In genomic region chr4:97780024-97780423, GRCm38 (mm10) we compare ENCODE assay signal across 8 mouse cellular contexts. TPM values are rescaled to one million over a fixed set of nuclear protein-coding genes. Genes with fewer than 3 reads are reported as not detected.
A peak's percentile ranks its signal among the peaks of the same experiment; 100 is the strongest.
DNase-seq lines count a peak whose midpoint lies in the region; ATAC-seq and TF ChIP-seq lines count a peak whose summit lies in the region.

No protein-coding gene starts in this region.

- no peak overlapping the region; the same call in 1 of the 2 replicates for H3K9ac ChIP-seq in lung, postnatal 0 days (replicated peaks; ENCODE audit: low read depth)
- no peak overlapping the region for H3K9ac ChIP-seq in intestine, embryonic 15.5 days
- no peak overlapping the region for H3K9ac ChIP-seq in stomach, embryonic 15.5 days

- peak overlapping the region; percentile 90 for H3K4me3 ChIP-seq in lung, postnatal 0 days (ENCODE audit: low read depth, low read length)
- H3K4me3 ChIP-seq in intestine, embryonic 15.5 days (replicated peaks) = peak overlapping the region; percentile 90
- peak overlapping the region; percentile 86 for H3K4me3 ChIP-seq in stomach, embryonic 15.5 days (replicated peaks)

- no peaks in the 10 kb centered on the region for H3K9me3 ChIP-seq in lung, postnatal 0 days (ENCODE audit: low read length)
- no peaks in the 10 kb centered on the region for H3K9me3 ChIP-seq in intestine, embryonic 15.5 days
- no peaks in the 10 kb centered on the region for H3K9me3 ChIP-seq in stomach, embryonic 15.5 days

- no peak for TF ChIP-seq CTCF in lung, postnatal 0 days (IDR thresholded peaks at IDR 0.05)

- H3K27me3 ChIP-seq in lung, postnatal 0 days (replicated peaks; ENCODE audit: insufficient read depth, low read length) = no peaks in the 10 kb centered on the region
- H3K27me3 ChIP-seq in intestine, embryonic 15.5 days (replicated peaks) = no peaks in the 10 kb centered on the region
- no peaks in the 10 kb centered on the region for H3K27me3 ChIP-seq in stomach, embryonic 15.5 days (replicated peaks)

- WGBS in lung, postnatal 0 days = 44% methylated on average over 7 of the region's 7 CpGs
- 37% methylated on average over 7 of the region's 7 CpGs for WGBS in intestine, embryonic 15.5 days
- WGBS in stomach, embryonic 15.5 days = 41% methylated on average over 7 of the region's 7 CpGs

- DNase-seq in adrenal gland, adult 2 months = peak; percentile 76
- no peak for DNase-seq in adrenal gland, postnatal 25 days
- DNase-seq in lung, postnatal 0 days (ENCODE audit: low spot score) = no peak
- DNase-seq in lung, postnatal 36 days = no peak
- no peak for DNase-seq in urinary bladder, adult 18-20 months (ENCODE audit: low spot score in 2 of 2)
- DNase-seq in T-cell, adult 2 months (ENCODE audit: low spot score) = no peak

- 0 out of 2 replicates have a peak, but pooled peaks cover 3% of the 10 kb centered on the region for H3K4me1 ChIP-seq in lung, postnatal 0 days (ENCODE audit: insufficient read depth, low read depth, low read length)
- H3K4me1 ChIP-seq in intestine, embryonic 15.5 days (replicated peaks) = no peaks in the 10 kb centered on the region
- peaks cover 4% of the 10 kb centered on the region; the same call in 1 of the 2 replicates for H3K4me1 ChIP-seq in stomach, embryonic 15.5 days

- H3K4me2 ChIP-seq in lung, postnatal 0 days (replicated peaks; ENCODE audit: low read depth, low read length) = peak overlapping the region; percentile 83
- peak overlapping the region; percentile 83 for H3K4me2 ChIP-seq in intestine, embryonic 15.5 days (replicated peaks)
- peak overlapping the region; percentile 63 for H3K4me2 ChIP-seq in stomach, embryonic 15.5 days

- peaks cover 7% of the 10 kb centered on the region; the same call in 1 of the 2 replicates for H3K36me3 ChIP-seq in lung, postnatal 0 days (ENCODE audit: insufficient read depth, low read length)
- H3K36me3 ChIP-seq in intestine, embryonic 15.5 days = peaks cover 6% of the 10 kb centered on the region
- H3K36me3 ChIP-seq in stomach, embryonic 15.5 days = peaks cover 13% of the 10 kb centered on the region; the same call in 1 of the 2 replicates

- peak overlapping the region; percentile 96 for H3K27ac ChIP-seq in lung, postnatal 0 days (ENCODE audit: low read length)
- no peak overlapping the region for H3K27ac ChIP-seq in intestine, embryonic 15.5 days
- no peak overlapping the region for H3K27ac ChIP-seq in stomach, embryonic 15.5 days

- TF ChIP-seq EP300 in lung, postnatal 0 days (IDR thresholded peaks at IDR 0.05) = no peak

- ATAC-seq in lung, postnatal 0 days = no peak
- no peak for ATAC-seq in intestine, embryonic 15.5 days
- no peak for ATAC-seq in stomach, embryonic 15.5 days (ENCODE audit: insufficient read depth, low FRiP score, low read depth)

RNA-seq across cellular contexts. Expression of gene E130114P18Rik, which starts 2.1 kb away (rescaled TPM):
- total RNA-seq in adrenal gland, adult 2 months (2021) = not detected
- polyA plus RNA-seq in adrenal gland, adult 2 months (2012; rRNA removed) = 0.07 TPM in 1 of 2 replicates, not detected in the other
- 1.1 TPM in 1 of 2 replicates, not detected in the other for total RNA-seq in adrenal gland, postnatal 25 days (2021)
- 0.36 and 0.76 TPM in 2 replicates for polyA plus RNA-seq in lung, postnatal 0 days (2015; fragmentation: Nextera tagmentation; extraction: Ambion mirVana)
- polyA plus RNA-seq in intestine, embryonic 15.5 days (2015; fragmentation: Nextera tagmentation; extraction: Ambion mirVana) = 2.5 and 3.9 TPM in 2 replicates
- 2.9 and 3.7 TPM in 2 replicates for polyA plus RNA-seq in stomach, embryonic 15.5 days (2015; fragmentation: Nextera tagmentation; extraction: Ambion mirVana)

RNA-seq across cellular contexts. Expression of gene Nfia, which starts 7.5 kb away (rescaled TPM):
- total RNA-seq in adrenal gland, adult 2 months (2021) = 100 to 1,000 TPM; 132 to 174 TPM
- 60.7 and 83.3 TPM in 2 replicates for polyA plus RNA-seq in adrenal gland, adult 2 months (2012; rRNA removed)
- 166 and 206 TPM in 2 replicates for total RNA-seq in adrenal gland, postnatal 25 days (2021)
- polyA plus RNA-seq in lung, postnatal 0 days (2015; fragmentation: Nextera tagmentation; extraction: Ambion mirVana) = 40.5 and 45.4 TPM in 2 replicates
- polyA plus RNA-seq in intestine, embryonic 15.5 days (2015; fragmentation: Nextera tagmentation; extraction: Ambion mirVana) = 30.2 and 37.3 TPM in 2 replicates
- polyA plus RNA-seq in stomach, embryonic 15.5 days (2015; fragmentation: Nextera tagmentation; extraction: Ambion mirVana) = 45.5 and 50.8 TPM in 2 replicates
